Mouse (Mus musculus) left cerebral cortex, adult 2 months (tissue): ENCODE data around the gene Acnat1. TPM values are rescaled to one million over a fixed set of nuclear protein-coding genes. Genes with fewer than 3 reads are reported as not detected.
"Not testable (repeated sequence)": the region's sequence is repeated elsewhere in the genome, so short reads cannot be mapped to it uniquely, and the experiment has no call there.

Experiments
- DNase-seq, 2 experiments: peaks; one replicate each; pipeline ENCODE4 v3.0.0; 2021 to 2022; ENCODE audit warnings: low spot score in 2 of 2, mixed read lengths in 1 of 2; ENCODE audit errors: extremely low spot score in 1 of 2
- H3K27ac ChIP-seq: fragments of 200-600 bp; 2 replicates; pipeline ENCODE4 v1.8.1; 2022
- H3K4me3 ChIP-seq: fragments of 200-600 bp; 2 replicates; pipeline ENCODE4 v1.8.1; 2022
- CTCF ChIP-seq: fragments of 200-600 bp; IDR thresholded peaks from 2 replicates; pipeline ENCODE4 v1.8.1; 2022; ENCODE audit warnings: antibody characterized with exemption, mild to moderate bottlenecking, moderate library complexity
- intact Hi-C: fragments of 180-260 bp; cut with DNase I; formaldehyde crosslinking; loops from one replicate; pipeline ENCODE4 v1.15.1; 2025
- total RNA-seq, 2 experiments: library from RNA; stranded (reverse); gene quantifications; 2 replicates each; pipeline ENCODE4 v1.2.3; 2021

Gene Acnat1
- total RNA-seq, 2 experiments from 2014 or later: not detected

GRCm38 (mm10) chr4:49485442-49485841 is 11.7 kb upstream of the Acnat1 start:
- H3K27ac ChIP-seq: no peak overlapping the region
- no peak overlapping the region for H3K4me3 ChIP-seq
- no peak for TF ChIP-seq CTCF
- no peak for DNase-seq
- intact Hi-C loops: no loop called here

DNA sequence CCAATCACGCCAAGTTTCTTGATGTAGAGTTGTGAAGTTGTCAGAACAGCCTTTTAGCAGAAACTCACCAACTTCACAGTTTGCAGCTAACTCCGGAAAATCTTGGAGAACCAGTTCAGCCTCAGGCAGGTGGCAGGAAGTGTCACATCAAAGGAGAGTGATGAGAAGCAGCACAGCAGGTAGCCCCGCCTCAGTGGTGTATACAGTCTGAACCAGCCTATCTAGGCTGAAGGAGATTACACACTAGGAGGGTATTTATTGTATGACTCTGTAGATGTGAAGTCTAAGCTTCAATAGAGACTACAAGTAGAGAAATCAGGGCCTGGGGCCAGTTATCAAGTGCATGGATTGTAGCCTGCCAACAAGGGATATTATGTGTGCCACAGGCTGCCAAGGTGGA is 7.2 kb upstream of the Acnat1 start:
- no peak overlapping the region for H3K4me3 ChIP-seq
- no peak for TF ChIP-seq CTCF
- intact Hi-C loops: no loop called here
- no peak for DNase-seq
- no peak overlapping the region for H3K27ac ChIP-seq

DNA sequence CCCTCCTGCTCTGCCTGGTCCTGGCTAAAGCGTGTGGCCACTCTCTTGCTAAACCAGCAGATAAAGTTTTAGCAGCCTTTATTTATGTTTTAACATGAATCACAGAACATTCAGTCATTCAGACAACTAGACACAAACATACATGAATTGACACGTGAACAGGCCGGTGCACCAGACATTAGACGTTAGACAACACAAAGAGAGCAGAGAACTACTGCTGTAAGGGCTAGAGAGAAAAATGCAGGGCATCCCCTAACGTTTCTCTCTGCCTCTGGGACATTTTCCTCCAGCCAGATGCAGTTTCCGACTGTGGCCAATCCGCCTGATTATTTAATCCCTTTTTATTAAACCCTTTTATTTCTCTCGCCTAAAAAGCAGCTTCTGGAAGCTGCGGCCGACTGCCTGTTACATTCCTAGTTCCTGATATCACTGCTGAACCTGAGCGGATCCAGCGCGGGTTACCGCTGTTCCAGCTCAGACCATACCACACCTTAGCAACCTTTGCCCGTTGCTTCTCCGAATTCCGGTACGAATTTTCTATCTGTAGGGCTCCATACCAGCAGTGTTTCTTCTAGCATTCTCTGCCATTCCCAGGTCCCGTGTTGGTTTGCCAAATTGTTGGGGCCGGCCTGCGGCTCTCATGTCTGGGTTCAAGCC is 6.5 kb upstream of the Acnat1 start:
- TF ChIP-seq CTCF: no peak
- H3K4me3 ChIP-seq: no peak overlapping the region
- no peak for DNase-seq
- intact Hi-C loops: no loop called here
- H3K27ac ChIP-seq: no peak overlapping the region

DNA sequence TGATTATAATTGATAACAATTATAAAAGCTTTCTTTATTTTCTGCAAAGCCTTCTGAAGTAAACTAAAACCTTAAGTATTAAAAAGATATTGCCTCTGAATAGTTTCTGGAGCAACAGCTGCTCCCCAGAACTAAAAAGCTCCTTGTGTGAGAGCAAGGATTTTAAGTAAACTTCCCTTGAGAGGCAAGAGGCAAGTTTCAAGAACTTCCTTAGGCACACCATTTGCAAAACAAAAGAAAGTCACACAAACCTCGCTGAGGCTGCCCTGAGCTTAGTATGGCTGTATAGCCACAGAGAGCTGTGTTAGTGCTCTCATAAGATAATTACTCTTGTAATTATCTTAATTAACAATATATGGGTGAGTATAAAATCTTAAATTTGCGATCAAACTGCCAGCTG is 5.3 kb upstream of the Acnat1 start:
- DNase-seq, intact Hi-C loops, H3K4me3 ChIP-seq, H3K27ac ChIP-seq: not testable (repeated sequence)

GRCm38 (mm10) chr4:49478118-49478877 is 4.6 kb upstream of the Acnat1 start:
- Histone ChIP-seq H3K27ac (no peak overlapping the region), H3K4me3 (no peak overlapping the region)
- intact Hi-C loops: no loop called here
- DNase-seq: no peak
- TF ChIP-seq CTCF: no peak

- Histone ChIP-seq H3K27ac (no peak overlapping the region), H3K4me3 (no peak overlapping the region)
- intact Hi-C loops: no loop called here
- no peak for TF ChIP-seq CTCF
- DNase-seq: no peak
These were observed 871 bp upstream of the Acnat1 start for GRCm38 (mm10) chr4:49474583-49474982.

DNA sequence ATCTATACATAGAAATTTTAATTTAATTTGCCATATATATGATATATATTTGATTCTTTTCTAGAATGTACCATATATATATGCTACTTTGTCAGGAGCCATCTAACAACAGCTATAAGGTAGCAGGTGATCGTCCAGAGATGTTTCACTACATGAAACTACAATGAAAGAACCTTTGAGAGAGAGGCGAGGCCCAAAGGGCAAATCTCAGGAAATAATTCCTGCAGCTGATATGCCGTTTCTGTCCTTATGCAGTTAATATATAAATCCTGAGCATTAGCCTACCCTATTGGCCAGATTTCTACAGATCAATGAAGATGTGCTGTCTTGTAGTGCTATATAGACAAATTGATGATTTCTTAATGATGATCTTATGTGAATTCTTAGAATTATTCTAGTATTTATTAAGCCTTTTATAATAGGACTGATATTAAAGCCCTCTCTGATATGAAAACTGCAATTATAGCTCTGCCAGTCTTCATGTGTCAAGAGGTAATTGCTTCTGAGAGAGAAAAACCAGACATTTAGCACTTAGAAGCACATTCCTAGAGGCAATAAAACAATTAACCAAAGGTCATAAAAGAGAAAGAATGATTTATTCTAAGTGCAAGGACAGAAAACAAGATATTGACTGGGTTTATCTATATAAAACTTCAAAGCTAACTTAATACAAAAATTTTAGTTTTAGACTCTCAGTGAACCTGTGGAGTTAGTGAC is 4.1 kb downstream of the Acnat1 start:
- TF ChIP-seq CTCF: no peak
- DNase-seq: no peak
- Histone ChIP-seq H3K4me3 (no peak overlapping the region), H3K27ac (no peak overlapping the region)
- intact Hi-C loops: no loop called here

DNA sequence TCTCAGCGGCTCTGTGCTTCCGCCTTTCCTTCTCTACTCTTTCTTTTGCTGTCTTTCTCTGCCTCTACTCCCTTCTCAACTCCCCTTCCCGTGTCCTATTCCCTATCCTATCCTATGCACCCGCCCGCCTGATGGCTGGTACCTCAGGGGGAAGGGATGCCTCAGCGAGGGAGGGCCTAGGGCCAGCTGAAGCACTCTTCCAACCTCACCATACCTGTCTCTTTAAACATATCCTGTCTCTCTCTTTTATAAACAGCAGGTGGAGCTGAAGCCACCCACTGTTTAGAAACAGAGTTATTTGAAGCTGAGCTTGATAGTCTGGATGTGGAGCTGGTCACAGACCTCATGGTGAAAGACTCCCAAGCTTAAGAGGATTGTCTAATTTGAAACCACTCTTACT is 6.4 kb downstream of the Acnat1 start:
- no peak for DNase-seq
- no peak for TF ChIP-seq CTCF
- intact Hi-C loops: no loop called here
- Histone ChIP-seq H3K4me3 (no peak overlapping the region), H3K27ac (no peak overlapping the region)

- intact Hi-C loops: no loop called here
- DNase-seq: no peak
These were observed 17.5 kb downstream of the Acnat1 start for GRCm38 (mm10) chr4:49456171-49456570.

GRCm38 (mm10) chr4:49451848-49452551 is 21.7 kb downstream of the Acnat1 start:
- intact Hi-C loops: no loop called here
- Histone ChIP-seq H3K4me3 (no peak overlapping the region), H3K27ac (no peak overlapping the region)
- no peak for TF ChIP-seq CTCF
- DNase-seq: no peak

More at GRCm38 (mm10) chr4:49456171-49456570, 17.5 kb downstream of the Acnat1 start:
- no peak overlapping the region for H3K4me3 ChIP-seq
- no peak for TF ChIP-seq CTCF
- H3K27ac ChIP-seq: no peak overlapping the region

DNA sequence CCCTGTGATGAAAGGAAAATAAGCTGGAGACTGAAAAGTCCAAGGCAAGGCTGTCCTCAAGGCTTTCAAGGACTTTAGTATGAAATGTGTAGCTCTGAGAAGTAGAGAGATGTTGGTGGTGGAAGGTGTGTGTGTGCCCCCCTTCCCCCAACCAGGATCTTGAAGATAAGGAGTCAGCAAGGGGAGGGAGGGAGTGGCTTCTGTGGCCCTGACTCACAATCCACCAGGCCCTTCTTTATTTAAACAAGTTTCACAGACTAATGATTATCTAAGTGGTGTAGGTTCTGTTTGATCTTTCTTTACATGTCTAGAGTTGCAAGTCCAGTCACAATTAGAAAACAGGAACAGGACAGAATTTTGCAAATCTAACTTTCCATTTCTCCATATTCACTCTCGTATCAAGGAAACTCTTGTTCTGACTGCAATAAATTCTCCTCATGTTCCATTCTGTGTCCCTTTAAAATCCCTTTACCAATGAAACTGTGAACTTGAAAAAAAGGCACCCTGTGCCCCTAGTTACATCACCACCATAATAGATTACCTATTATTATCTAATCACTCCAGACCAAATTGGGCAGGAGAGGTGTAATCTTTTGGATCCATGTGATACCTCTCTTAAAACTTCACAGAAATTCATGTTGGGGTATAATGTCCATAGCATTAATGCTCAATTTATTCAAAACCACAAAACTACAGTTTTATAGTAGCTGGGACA is 22.4 kb downstream of the Acnat1 start:
- H3K4me3 ChIP-seq, DNase-seq, H3K27ac ChIP-seq, intact Hi-C loops: not testable (repeated sequence)

DNA sequence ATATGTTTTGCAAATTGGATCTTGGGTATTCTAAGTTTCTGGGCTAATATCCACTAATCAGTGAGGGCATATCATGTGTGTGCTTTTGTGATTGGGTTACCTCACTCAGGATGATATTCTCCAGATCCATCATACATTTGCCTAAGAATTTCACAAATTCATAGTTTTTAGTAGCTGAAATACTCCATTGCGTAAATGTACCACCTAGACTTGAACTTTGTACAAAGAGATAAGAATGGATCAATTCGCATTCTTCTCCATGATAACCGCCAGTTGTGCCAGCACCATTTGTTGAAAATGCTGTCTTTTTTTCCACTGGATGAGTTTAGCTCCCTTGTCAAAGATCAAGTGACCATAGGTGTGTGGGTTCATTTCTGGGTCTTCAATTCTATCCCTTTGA is 36.7 kb downstream of the Acnat1 start:
- H3K4me3 ChIP-seq, intact Hi-C loops, DNase-seq, H3K27ac ChIP-seq: not testable (repeated sequence)

- DNase-seq, H3K4me3 ChIP-seq, intact Hi-C loops, H3K27ac ChIP-seq: not testable (repeated sequence)
These were observed 63.6 kb downstream of the Acnat1 start for GRCm38 (mm10) chr4:49410151-49410550.

DNA sequence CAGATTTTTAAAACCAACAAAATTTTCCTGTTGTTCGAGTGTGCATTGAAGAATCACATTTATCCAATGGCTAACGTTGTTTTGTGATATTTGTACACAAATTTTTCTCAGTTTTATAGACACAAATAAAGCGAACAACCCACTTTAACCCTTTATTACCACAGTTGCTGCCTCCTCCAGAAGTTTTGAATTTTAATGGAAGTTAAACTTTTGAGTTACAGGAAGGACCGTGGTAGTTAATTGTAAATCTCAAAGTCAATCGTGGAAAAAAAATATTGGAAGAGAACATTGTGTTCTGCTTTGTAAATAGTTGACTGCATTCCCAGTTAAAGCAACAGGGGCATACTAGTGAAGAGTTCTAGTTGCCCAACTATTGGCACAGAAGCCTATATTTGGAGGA is 65.8 kb downstream of the Acnat1 start, which contains the start of gene Acnat2:
Acnat2 (minus strand) TSS at position 195 of the 400 bp plus-strand sequence.
- H3K27ac ChIP-seq, H3K4me3 ChIP-seq, intact Hi-C loops, DNase-seq: not testable (repeated sequence)
